Mouse (Mus musculus) myocyte (in vitro differentiated cells): Measurements from ENCODE around the gene Slc34a1. TPM values are rescaled to one million over a fixed set of nuclear protein-coding genes. Genes with fewer than 3 reads are reported as not detected.
A peak's percentile ranks its signal among the peaks of the same experiment; 100 is the strongest.

Source experiments
- H3K27me3 ChIP-seq: one replicate; pipeline ENCODE4 v1.6.1; 2011; ENCODE audit not compliant: control insufficient read depth, insufficient read depth, insufficient read length
- H3K36me3 ChIP-seq: one replicate; pipeline ENCODE4 v1.6.1; 2011; ENCODE audit not compliant: control insufficient read depth, insufficient read depth
- H3K4me2 ChIP-seq: one replicate; pipeline ENCODE4 v1.6.1; 2011; ENCODE audit warnings: low read depth, control low read depth
- H3K4me3 ChIP-seq: one replicate; pipeline ENCODE4 v1.5.1; 2011; ENCODE audit warnings: mild to moderate bottlenecking, control low read depth, moderate library complexity
- H3K79me2 ChIP-seq: one replicate; pipeline ENCODE4 v1.6.1; 2011; ENCODE audit not compliant: control insufficient read depth, insufficient read depth
- H3ac ChIP-seq: one replicate; pipeline ENCODE4 v1.6.1; 2011; ENCODE audit not compliant: control insufficient read depth, insufficient read length
- CEBPB ChIP-seq: IDR thresholded peaks from 2 replicates; pipeline ENCODE4 v1.6.1; 2011; ENCODE audit warnings: mild to moderate bottlenecking, moderate library complexity; ENCODE audit not compliant: poor library complexity, insufficient read depth, severe bottlenecking
- E2F4 ChIP-seq: IDR thresholded peaks from one replicate; pipeline ENCODE4 v1.6.1; 2011; ENCODE audit warnings: mild to moderate bottlenecking, control low read depth, moderate library complexity; ENCODE audit not compliant: insufficient read depth
- MAX ChIP-seq: IDR thresholded peaks from one replicate; pipeline ENCODE4 v1.6.1; 2011; ENCODE audit warnings: low read depth, mild to moderate bottlenecking, control low read depth
- MYOD1 ChIP-seq, 3 experiments: IDR thresholded peaks; one replicate each; pipeline ENCODE4 v1.6.1; 2011; ENCODE audit warnings: control low read depth in 2 of 3, low read depth in 2 of 3, mild to moderate bottlenecking in 2 of 3, moderate library complexity in 1 of 3; ENCODE audit not compliant: insufficient read length in 2 of 3, control insufficient read depth in 1 of 3
- MYOG ChIP-seq, 3 experiments: IDR thresholded peaks; one replicate each; pipeline ENCODE4 v1.6.1; 2011; ENCODE audit warnings: control low read depth in 2 of 3, low read depth in 2 of 3, mild to moderate bottlenecking in 2 of 3; ENCODE audit not compliant: insufficient read length in 2 of 3, control insufficient read depth in 1 of 3, insufficient read depth in 1 of 3
- POLR2A ChIP-seq: IDR thresholded peaks from one replicate; pipeline ENCODE4 v1.6.1; 2011; ENCODE audit warnings: low read depth, mild to moderate bottlenecking, control low read depth, moderate library complexity; ENCODE audit not compliant: insufficient read length
- POLR2AphosphoS2 ChIP-seq: IDR thresholded peaks from one replicate; pipeline ENCODE4 v1.6.1; 2011; ENCODE audit warnings: low read depth, control low read depth; ENCODE audit not compliant: insufficient read length
- REST ChIP-seq: IDR thresholded peaks from one replicate; pipeline ENCODE4 v1.6.1; 2011; ENCODE audit warnings: mild to moderate bottlenecking, control low read depth, moderate library complexity; ENCODE audit not compliant: insufficient read depth, insufficient read length
- SRF ChIP-seq: IDR thresholded peaks from one replicate; pipeline ENCODE4 v1.6.1; 2011; ENCODE audit warnings: low read depth; ENCODE audit not compliant: control insufficient read depth, insufficient read length
- TCF12 ChIP-seq: IDR thresholded peaks from one replicate; pipeline ENCODE4 v1.6.1; 2011; ENCODE audit warnings: mild to moderate bottlenecking, control low read depth; ENCODE audit not compliant: poor library complexity, insufficient read depth, severe bottlenecking
- TCF3 ChIP-seq: IDR thresholded peaks from one replicate; pipeline ENCODE4 v1.6.1; 2011; ENCODE audit warnings: low read depth, control low read depth; ENCODE audit not compliant: insufficient read length
- USF1 ChIP-seq: IDR thresholded peaks from one replicate; pipeline ENCODE4 v1.6.1; 2011; ENCODE audit warnings: low read depth, mild to moderate bottlenecking, control low read depth, moderate library complexity
- polyA plus RNA-seq: library from polyadenylated mRNA; unstranded; fragments of >200 nt; fragmentation: generic; extraction: Trizol; gene quantifications from one replicate; pipeline ENCODE4 v1.2.1, GENCODE M21; 2012; ENCODE audit warnings: missing spikeins

The Slc34a1 gene
- polyA plus RNA-seq, 1 experiment, result 0.04 TPM

DNA sequence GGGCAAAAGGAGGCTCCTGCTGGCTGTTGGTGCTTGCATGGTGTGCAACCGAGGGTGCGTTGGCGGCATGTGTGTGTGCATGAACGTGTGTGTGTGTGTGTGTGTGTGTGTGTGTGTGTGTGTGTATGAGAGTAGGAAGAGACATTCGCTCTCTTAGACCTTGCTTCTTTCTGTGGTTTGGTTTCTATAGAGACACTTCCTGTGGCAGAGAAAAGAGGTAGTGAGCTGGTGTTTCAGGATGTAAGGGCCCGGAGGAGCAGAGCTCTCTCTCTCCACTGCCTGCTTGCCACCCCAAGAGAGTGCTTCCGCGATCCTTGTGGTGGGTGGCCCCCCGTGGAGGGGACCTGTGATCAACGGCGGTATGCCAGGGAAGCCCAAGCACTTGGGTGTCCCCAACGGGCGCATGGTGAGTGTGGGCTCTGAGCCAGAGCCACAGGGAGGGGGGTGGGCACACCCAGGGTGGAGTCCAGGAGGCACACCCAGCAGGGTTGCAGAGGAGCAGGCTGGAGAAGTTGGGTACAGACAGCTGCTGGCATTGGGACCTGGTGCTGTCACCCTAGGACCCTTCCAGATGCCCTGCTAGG is 28.4 kb upstream of the Slc34a1 start, which contains the start of gene Rgs14:
Gene Rgs14 (plus strand): TSS at position 202 of the 584 bp plus-strand sequence.
- H3K27me3 ChIP-seq, result peaks cover 26% of the 10 kb centered on the region
- TF ChIP-seq REST (no peak), MYOG (IDR thresholded peaks at IDR 0.05; ENCODE audit: control insufficient read depth in 1 of 3, insufficient read depth in 1 of 3, insufficient read length in 2 of 3, low read depth in 2 of 3) (peak in 2 of 3 experiments; percentile 55 to 89), MYOD1 (IDR thresholded peaks at IDR 0.05; ENCODE audit: control insufficient read depth in 1 of 3, insufficient read length in 2 of 3, low read depth in 2 of 3) (peak in 1 of 3 experiments; percentile 82), SRF (no peak), TCF12 (peak; percentile 24), MAX (no peak)
- H3ac ChIP-seq, result no peak within 1 kb of the TSS
- peak within 1 kb of the TSS; percentile 33 for H3K4me2 ChIP-seq
- H3K79me2 ChIP-seq, result no peaks in the 10 kb centered on the region
- no peak within 1 kb of the TSS for H3K4me3 ChIP-seq
- no peaks in the 10 kb centered on the region for H3K36me3 ChIP-seq

DNA sequence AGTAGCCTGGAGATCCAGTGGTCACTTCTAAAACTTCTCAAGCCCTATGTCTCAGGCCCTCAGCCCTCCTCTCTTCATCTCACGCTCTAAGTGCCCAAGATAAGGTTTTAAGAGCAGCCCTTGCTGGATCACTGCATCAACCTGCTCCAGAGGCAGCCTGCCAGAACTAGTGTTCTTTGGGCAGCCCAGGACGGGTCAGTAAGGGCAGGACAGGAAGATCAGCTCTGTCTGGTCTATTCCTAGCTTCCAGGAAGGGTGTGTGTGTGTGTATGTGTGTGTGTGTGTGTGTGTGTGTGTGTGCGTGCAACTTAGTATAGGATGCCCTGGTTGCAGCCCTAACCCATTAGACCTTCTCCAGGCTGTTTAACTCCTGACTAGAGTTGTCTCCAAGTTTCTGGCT is 27.8 kb upstream of the Slc34a1 start:
- peaks cover 22% of the 10 kb centered on the region for H3K27me3 ChIP-seq
- TF ChIP-seq SRF, result no peak
- no peak for TF ChIP-seq POLR2A
- no peak for TF ChIP-seq POLR2AphosphoS2
- TF ChIP-seq CEBPB, result no peak
- no peak for TF ChIP-seq MAX
- TF ChIP-seq REST, result no peak
- no peak for TF ChIP-seq TCF3
- TF ChIP-seq MYOD1 (IDR thresholded peaks at IDR 0.05; ENCODE audit: control insufficient read depth in 1 of 3, insufficient read length in 2 of 3, low read depth in 2 of 3), result no peak
- no peak for TF ChIP-seq USF1
- H3ac ChIP-seq, result no peak overlapping the region
- no peaks in the 10 kb centered on the region for H3K79me2 ChIP-seq
- H3K36me3 ChIP-seq, result no peaks in the 10 kb centered on the region
- H3K4me3 ChIP-seq, result no peak overlapping the region
- peak overlapping the region; percentile 33 for H3K4me2 ChIP-seq

DNA sequence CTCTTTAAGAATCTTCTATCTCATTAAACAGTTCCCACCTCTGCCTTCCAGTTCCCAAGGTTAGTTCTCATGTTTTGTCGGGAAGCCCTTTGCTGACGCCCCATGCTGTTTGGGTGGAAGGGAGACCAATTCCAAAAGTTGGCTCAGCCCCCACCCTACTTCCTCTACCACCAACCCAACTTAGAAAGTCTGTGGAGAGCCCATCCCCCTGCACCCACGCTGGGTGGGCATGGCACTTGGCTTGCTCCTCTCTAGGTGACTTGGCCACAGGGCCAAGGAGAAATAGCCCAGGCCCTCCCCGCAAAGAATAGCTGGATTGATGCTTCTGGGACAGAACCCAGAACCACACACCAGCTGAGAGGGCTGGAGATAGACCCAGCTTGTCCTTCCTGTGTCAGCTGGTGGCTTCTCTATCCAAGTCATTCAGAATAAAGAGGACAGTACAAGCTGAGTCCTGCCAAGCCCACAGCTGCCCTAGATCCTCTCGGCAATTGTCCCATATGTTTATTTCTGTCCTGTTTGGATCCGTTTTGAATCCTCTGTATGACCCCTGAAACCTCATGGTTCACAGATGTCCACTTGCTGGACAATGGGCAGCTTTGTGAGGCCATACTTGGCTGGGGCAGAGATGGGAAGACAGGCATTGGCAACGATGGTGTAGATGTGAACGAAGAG is 26.8 kb upstream of the Slc34a1 start:
- TF ChIP-seq POLR2A (no peak), USF1 (no peak), CEBPB (no peak), TCF12 (peak; percentile 70), REST (no peak), MAX (no peak), TCF3 (peak; percentile 52), MYOD1 (IDR thresholded peaks at IDR 0.05; ENCODE audit: control insufficient read depth in 1 of 3, insufficient read length in 2 of 3, low read depth in 2 of 3) (peak; percentile 37 to 83 (median 66)), SRF (no peak), POLR2AphosphoS2 (no peak), MYOG (IDR thresholded peaks at IDR 0.05; ENCODE audit: control insufficient read depth in 1 of 3, insufficient read depth in 1 of 3, insufficient read length in 2 of 3, low read depth in 2 of 3) (peak; percentile 29 to 98 (median 83)), E2F4 (no peak)
- Histone ChIP-seq H3K36me3 (no peaks in the 10 kb centered on the region), H3K4me2 (peak overlapping the region; percentile 53), H3K4me3 (no peak overlapping the region), H3K79me2 (no peaks in the 10 kb centered on the region), H3ac (no peak overlapping the region), H3K27me3 (peaks cover 19% of the 10 kb centered on the region)

GRCm38 (mm10) chr13:55371740-55372139 is 26.2 kb upstream of the Slc34a1 start:
- peak overlapping the region; percentile 53 for H3K4me2 ChIP-seq
- H3K79me2 ChIP-seq, result no peaks in the 10 kb centered on the region
- TF ChIP-seq MYOG (IDR thresholded peaks at IDR 0.05; ENCODE audit: control insufficient read depth in 1 of 3, insufficient read depth in 1 of 3, insufficient read length in 2 of 3, low read depth in 2 of 3) (peak; percentile 6 to 90 (median 84)), TCF3 (peak; percentile 31), MYOD1 (IDR thresholded peaks at IDR 0.05; ENCODE audit: control insufficient read depth in 1 of 3, insufficient read length in 2 of 3, low read depth in 2 of 3) (peak; percentile 70 to 91 (median 75)), TCF12 (peak; percentile 78), CEBPB (no peak)
- no peaks in the 10 kb centered on the region for H3K36me3 ChIP-seq
- H3ac ChIP-seq, result no peak overlapping the region
- peaks cover 19% of the 10 kb centered on the region for H3K27me3 ChIP-seq
- H3K4me3 ChIP-seq, result no peak overlapping the region
